Mouse (Mus musculus) liver, embryonic 18 days (tissue): ENCODE measurements around the gene Fbxl2. TPM values are rescaled to one million over a fixed set of nuclear protein-coding genes. Genes with fewer than 3 reads are reported as not detected.

Experiments
- polyA plus RNA-seq: library from polyadenylated mRNA; depleted of rRNA; stranded (reverse); fragments of >200 nt; gene quantifications from 2 replicates; pipeline ENCODE4 v1.2.3, GENCODE M21; 2012; rRNA removed

Gene Fbxl2
- 0.41 and 0.42 TPM in 2 replicates for polyA plus RNA-seq

GRCm38 (mm10) chr9:114046028-114046427 is at the start of gene Fbxl2:
TSS of gene Fbxl2 (minus strand) at chr9:114046191.

GRCm38 (mm10) chr9:114057090-114057796 is 11.3 kb upstream of the Fbxl2 start, which contains the start of gene Susd5:
TSS of gene Susd5 (plus strand) at chr9:114057140.

GRCm38 (mm10) chr9:113930534-113931374 is 115.2 kb downstream of the Fbxl2 start, which contains the start of gene Ubp1:
TSS of gene Ubp1 (plus strand) at chr9:113930934.

Other genes starting within 250 kb of the Fbxl2 start
- 41.2 and 47.1 TPM in 2 replicates for gene Ubp1, start 115.3 kb downstream of the Fbxl2 start, polyA plus RNA-seq
- not detected in 2 replicates for gene Susd5, start 10.9 kb upstream of the Fbxl2 start, polyA plus RNA-seq